Mouse (Mus musculus) layer of hippocampus, adult 9-11 months (tissue): Measurements from ENCODE around the gene Gm3278.
"Not testable (repeated sequence)": the region's sequence is repeated elsewhere in the genome, so short reads cannot be mapped to it uniquely, and the experiment has no call there.

Experiments used
- DNase-seq: peaks from one replicate; pipeline ENCODE4 v3.0.0; 2022

Gm3278 gene

DNA sequence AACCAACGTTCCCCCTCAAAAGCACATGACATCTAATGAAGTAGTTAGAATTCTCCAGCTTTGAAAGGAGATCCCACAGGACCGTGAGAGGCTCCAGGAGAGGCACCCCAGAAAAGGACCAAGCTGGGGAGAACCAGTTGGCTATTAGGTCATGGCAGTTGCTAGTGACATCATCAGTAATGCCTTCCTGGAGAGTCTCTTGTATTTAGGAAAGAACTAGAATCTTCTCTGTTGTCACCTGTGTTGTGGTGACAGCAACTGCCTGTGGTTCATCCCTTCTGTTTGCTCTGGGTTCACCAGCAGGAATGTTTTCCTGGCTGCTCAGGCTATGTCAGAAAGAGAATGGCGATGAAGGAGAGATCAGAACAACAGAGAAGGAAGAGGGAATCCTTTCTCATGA lies at the start of gene Gm3278:
Gene Gm3278 (plus strand): TSS at position 301 of the 400 bp plus-strand sequence.
- DNase-seq = not testable (repeated sequence)

DNA sequence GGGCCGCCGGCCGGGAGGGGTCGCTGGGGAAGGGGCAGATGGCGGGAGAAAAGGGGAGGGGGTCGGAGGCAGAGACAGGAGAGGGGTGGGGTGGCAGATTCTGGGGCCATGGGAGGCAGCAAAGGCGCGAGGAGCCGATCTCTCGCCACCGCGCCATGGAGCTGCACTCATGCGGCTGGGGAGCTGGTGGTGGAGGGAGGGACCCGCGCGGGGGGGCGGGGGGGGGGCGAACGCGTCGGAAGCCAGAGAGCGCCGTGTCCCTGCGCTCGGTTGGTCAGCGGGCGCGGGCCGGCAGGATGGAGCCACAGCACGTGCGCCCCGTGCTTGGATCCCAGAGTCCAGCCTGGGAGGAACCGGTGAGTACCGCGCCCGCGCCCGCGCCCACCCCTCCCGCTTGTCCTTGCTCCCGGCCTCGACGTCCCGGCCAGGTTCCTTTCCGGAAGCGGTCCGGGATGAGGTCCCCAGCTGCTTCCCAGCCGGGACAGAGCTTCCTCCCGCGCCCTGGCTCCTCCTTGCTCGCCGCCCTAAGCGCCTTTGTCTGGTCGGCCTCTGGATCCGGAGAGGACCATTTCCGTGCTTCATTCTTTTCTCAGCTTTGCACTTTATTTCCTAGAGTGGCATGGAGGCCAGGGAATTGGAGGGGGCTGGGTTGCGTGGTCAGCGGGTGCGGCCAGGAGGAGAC lies 36.8 kb upstream of the Gm3278 start, which contains the start of gene Gm3264:
Gene Gm3264 (plus strand): TSS at position 278 of the 682 bp plus-strand sequence.
- not testable (repeated sequence) for DNase-seq
